Mouse (Mus musculus) hindbrain, postnatal 0 days (tissue): ENCODE measurements around the gene Ccdc83. TPM values are rescaled to one million over a fixed set of nuclear protein-coding genes. Genes with fewer than 3 reads are reported as not detected.

Experiments used
- ATAC-seq: fragments of 200-750 bp; cut with Nextera tagmentation; 2 replicates; pipeline ENCODE4 v1.8.0; 2017; ENCODE audit warnings: mild to moderate bottlenecking, moderate TSS enrichment, moderate library complexity
- DNase-seq: peaks from one replicate; pipeline ENCODE4 v3.0.0-alpha.2; 2015; ENCODE audit warnings: low spot score
- H3K27ac ChIP-seq: fragments of 300-500 bp; sonication (generic); 2 replicates; pipeline ENCODE4 v1.5.1; 2014; ENCODE audit warnings: mild to moderate bottlenecking
- H3K27me3 ChIP-seq: fragments of 300-500 bp; sonication (generic); 2 replicates; pipeline ENCODE4 v1.6.1; 2014; ENCODE audit warnings: low read length, mixed read lengths; ENCODE audit not compliant: insufficient read depth
- H3K36me3 ChIP-seq: fragments of 300-500 bp; sonication (generic); 2 replicates; pipeline ENCODE4 v1.6.1; 2014; ENCODE audit warnings: low read length, mixed read lengths; ENCODE audit not compliant: insufficient read depth
- H3K4me1 ChIP-seq: fragments of 300-500 bp; sonication (generic); 2 replicates; pipeline ENCODE4 v1.6.1; 2014; ENCODE audit warnings: antibody characterized with exemption, low read length, mixed read lengths; ENCODE audit not compliant: insufficient read depth
- H3K4me2 ChIP-seq: fragments of 300-500 bp; sonication (generic); 2 replicates; pipeline ENCODE4 v1.6.1; 2014; ENCODE audit warnings: low read depth, mild to moderate bottlenecking, low read length, moderate library complexity, mixed read lengths
- H3K4me3 ChIP-seq: fragments of 300-500 bp; sonication (generic); 2 replicates; pipeline ENCODE4 v1.5.1; 2014; ENCODE audit warnings: low read length
- H3K9ac ChIP-seq: fragments of 300-500 bp; sonication (generic); replicated peaks from 2 replicates; pipeline ENCODE4 v1.6.1; 2014; ENCODE audit warnings: mild to moderate bottlenecking, low read length, moderate library complexity, mixed read lengths
- H3K9me3 ChIP-seq: fragments of 300-500 bp; sonication (generic); 2 replicates; pipeline ENCODE4 v1.6.1; 2016; ENCODE audit warnings: low read length, mixed read lengths
- CTCF ChIP-seq: IDR thresholded peaks from 2 replicates; pipeline ENCODE4 v1.5.1; 2016; ENCODE audit warnings: antibody characterized with exemption, control low read depth, low read depth
- WGBS: fragments of 180-500 bp; shearing (Covaris S2); extraction: QIAGEN DNeasy Blood & Tissue Kit; methylation state at CpG from one replicate; pipeline ENCODE4 v1.1.7; 2014; 5-methylcytosine and 5-hydroxymethylcytosine counted together
- polyA plus RNA-seq: library from polyadenylated mRNA; unstranded; fragments of >200 nt; fragmentation: Nextera tagmentation; extraction: Ambion mirVana; gene quantifications from 2 replicates; pipeline ENCODE4 v1.2.1, GENCODE M21; 2015
- total RNA-seq: library from RNA; depleted of rRNA; stranded (reverse); fragments of >200 nt; gene quantifications from 2 replicates; pipeline ENCODE4 v1.2.3, GENCODE M21; 2014; rRNA removed

Gene Ccdc83
- total RNA-seq (not detected in 2 replicates), polyA plus RNA-seq (not detected in 2 replicates)

DNA sequence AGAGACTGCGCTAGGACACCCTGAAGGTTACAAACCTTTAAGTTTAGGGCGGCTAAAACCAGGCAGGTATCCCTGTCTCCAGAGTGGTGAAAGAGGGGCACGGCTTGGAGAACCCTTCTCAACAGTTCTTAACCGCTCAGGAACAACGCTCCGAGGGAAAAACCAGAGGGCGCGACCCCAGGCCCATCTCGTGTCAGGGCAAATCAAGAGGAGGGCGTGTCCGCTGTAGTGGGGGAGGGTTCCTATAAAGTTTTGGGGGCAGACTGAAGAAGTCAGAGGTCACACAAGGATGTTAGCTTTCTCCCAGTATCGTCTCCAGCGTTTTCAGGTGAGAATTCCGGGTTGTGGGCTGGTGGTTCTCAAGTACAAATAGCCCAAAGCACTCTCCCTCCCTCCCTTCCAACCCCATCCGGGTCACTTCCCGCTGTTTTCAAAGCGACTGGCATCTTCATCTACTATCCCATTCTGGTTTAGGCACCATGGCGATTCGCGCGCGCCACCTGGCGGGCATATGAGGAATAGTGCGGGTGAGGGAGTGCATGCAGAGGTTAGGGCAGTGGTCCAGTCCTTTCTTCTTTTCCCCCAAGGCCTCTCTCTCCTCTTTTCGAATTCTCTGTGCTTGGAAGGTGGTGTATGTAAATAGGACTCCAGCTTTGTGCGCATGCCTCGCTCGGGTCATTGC, at the start of gene Ccdc83:
TSS of gene Ccdc83 (minus strand) at position 489 of the 682 bp plus-strand sequence.
- WGBS = 5% methylated on average over 28 of the region's 28 CpGs
- H3K27ac ChIP-seq = no peak within 1 kb of the TSS
- peak within 1 kb of the TSS; percentile 50 for H3K4me2 ChIP-seq
- no peaks in the 10 kb centered on the region for H3K36me3 ChIP-seq
- 0 out of 2 replicates have a peak within 1 kb of the TSS, but pooled peaks have one; percentile 28 for H3K9ac ChIP-seq
- no peaks in the 10 kb centered on the region for H3K4me1 ChIP-seq
- peak within 1 kb of the TSS; percentile 14 for H3K4me3 ChIP-seq
- no peaks in the 10 kb centered on the region for H3K9me3 ChIP-seq
- no peaks in the 10 kb centered on the region for H3K27me3 ChIP-seq
- ATAC-seq = peak; percentile 90
- DNase-seq = peak; percentile 84
- TF ChIP-seq CTCF = peak; percentile 99

DNA sequence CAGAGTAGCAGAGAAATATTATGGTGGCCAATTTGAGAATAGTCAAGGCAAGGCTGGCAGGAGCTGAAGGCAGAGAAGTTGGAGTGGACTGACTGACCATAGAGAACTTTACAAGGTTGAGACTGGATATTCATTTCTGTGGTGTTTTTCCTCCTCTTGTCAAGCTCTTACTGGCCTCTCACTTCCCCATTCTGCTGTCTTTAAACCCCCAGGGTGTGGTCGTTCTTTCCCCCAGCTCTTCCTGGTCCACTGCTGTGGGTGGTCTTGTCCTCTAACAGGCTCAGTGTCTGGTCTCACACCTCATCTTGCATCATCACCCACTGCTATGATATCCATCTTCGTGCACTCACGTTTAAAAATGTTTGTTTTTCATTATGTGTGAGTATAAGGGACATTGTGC, 47.8 kb upstream of the Ccdc83 start:
- ATAC-seq = no peak
- Histone ChIP-seq H3K4me3 (no peak overlapping the region), H3K27ac (no peak overlapping the region), H3K36me3 (no peaks in the 10 kb centered on the region), H3K4me1 (no peaks in the 10 kb centered on the region), H3K9me3 (no peaks in the 10 kb centered on the region), H3K27me3 (no peaks in the 10 kb centered on the region), H3K9ac (no peak overlapping the region), H3K4me2 (no peak overlapping the region)
- no peak for TF ChIP-seq CTCF
- no peak for DNase-seq
- 84% methylated on average over 3 of the region's 3 CpGs for WGBS

DNA sequence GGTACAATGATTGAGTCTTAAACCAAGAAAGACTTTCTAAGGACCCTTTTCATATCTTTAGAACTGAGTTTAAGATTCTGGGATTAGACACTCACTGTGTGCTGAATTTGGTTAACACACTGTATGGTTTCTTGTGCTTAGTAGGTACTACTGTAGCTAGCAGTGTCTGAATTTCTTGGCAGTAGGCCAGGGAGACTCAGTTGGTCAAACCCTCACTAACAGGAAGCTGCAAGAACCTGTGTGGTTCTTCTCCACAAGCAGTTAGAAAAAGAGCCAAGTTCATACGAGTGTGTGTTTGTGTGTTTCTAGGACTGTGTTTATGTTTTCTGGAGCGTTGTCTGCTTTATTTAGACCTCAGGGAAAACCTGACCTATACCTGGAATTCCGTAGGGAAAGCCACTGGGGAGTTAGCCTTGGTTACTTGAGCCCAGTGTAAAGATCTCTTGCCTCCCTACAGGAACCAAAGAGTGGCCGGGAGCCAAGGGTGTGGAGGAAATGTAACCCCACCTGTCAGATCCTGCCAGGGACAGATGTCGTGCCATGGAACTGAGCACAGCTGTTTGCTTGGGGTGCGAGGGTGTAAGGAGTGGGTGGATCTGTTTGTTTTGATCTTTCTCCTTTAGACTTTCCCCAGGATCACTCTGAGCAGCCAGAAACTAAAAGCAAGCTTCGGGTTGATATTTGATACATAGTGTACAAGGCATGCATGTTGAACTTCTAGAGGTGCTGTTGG, 46.7 kb upstream of the Ccdc83 start:
- no peak for ATAC-seq
- WGBS = 70% methylated on average over 7 of the region's 7 CpGs

DNA sequence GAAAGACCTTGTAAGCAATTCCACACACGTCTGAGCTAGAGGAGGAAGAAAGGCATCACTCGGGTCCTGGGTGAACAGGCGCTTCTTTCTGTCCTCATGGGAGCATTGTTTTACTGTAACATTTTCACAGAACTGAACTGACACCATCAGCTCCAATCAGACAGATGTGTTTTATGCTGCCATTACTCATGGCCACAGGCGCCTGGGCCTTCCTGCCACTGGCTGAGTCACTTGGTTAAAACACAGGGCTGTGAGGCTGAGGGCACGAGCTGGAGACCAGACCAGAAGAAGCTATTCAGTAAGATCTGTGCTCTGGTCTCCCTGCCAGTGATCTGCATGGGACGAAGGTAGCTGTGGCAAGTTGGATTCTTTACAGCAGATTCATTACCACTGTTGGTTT, 42.4 kb upstream of the Ccdc83 start:
- Histone ChIP-seq H3K4me1 (no peaks in the 10 kb centered on the region), H3K9ac (no peak overlapping the region), H3K36me3 (no peaks in the 10 kb centered on the region), H3K9me3 (no peaks in the 10 kb centered on the region), H3K4me3 (no peak overlapping the region), H3K4me2 (no peak overlapping the region), H3K27ac (no peak overlapping the region), H3K27me3 (no peaks in the 10 kb centered on the region)
- 73% methylated on average over 6 of the region's 6 CpGs for WGBS
- no peak for TF ChIP-seq CTCF
- DNase-seq (no peak), ATAC-seq (no peak)

More for the DNA sequence above, 46.7 kb upstream of the Ccdc83 start:
- H3K9me3 ChIP-seq = no peaks in the 10 kb centered on the region
- H3K4me2 ChIP-seq = no peak overlapping the region
- no peaks in the 10 kb centered on the region for H3K36me3 ChIP-seq
- no peak for TF ChIP-seq CTCF
- H3K9ac ChIP-seq = no peak overlapping the region
- H3K4me3 ChIP-seq = no peak overlapping the region
- no peaks in the 10 kb centered on the region for H3K4me1 ChIP-seq
- no peak for DNase-seq
- H3K27me3 ChIP-seq = no peaks in the 10 kb centered on the region
- no peak overlapping the region for H3K27ac ChIP-seq

DNA sequence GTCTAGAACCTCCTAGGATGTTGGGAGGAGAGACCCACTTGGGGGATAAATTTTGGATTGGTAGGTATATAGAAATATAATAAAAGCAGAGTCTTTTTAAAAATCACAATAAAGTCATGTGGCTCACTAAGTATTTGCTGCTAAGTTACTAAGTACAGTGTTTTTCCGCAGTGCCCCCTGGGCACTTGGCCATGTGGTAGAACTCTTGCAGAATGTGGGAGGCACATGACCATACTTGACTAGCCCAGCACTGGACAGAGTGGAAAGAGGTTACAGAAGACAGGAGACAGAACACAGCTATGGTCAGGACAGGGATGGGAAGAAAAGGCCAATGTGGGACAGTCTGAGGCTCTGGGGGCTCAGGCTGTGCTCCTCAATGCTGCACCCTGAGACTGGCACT, 41.4 kb upstream of the Ccdc83 start:
- no peak for TF ChIP-seq CTCF
- DNase-seq (no peak), ATAC-seq (no peak)
- Histone ChIP-seq H3K9ac (no peak overlapping the region), H3K27ac (no peak overlapping the region), H3K4me3 (no peak overlapping the region), H3K9me3 (no peaks in the 10 kb centered on the region), H3K27me3 (no peaks in the 10 kb centered on the region), H3K4me1 (no peaks in the 10 kb centered on the region), H3K36me3 (no peaks in the 10 kb centered on the region), H3K4me2 (no peak overlapping the region)
- 82% methylated on average over 1 of the region's 1 CpGs for WGBS

DNA sequence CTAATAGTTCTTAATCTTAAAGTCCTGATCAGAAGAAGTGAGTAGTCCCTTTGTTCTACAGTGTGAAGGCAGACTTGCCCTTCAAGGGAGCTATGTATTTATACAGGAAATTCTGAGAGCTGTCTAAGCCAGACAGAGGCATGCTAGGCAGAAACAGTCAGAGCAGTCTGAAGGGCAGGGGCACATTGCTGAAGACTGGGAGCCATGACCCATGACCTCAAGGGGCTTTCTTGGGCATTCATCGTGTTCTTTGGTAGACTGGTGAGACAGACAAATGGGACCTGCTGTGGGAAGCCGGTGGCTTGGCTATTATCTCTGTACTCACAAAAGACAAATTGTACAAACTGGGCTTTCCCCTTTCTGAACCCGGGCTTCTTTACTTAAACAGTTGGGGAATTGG, 40.5 kb upstream of the Ccdc83 start:
- Histone ChIP-seq H3K36me3 (no peaks in the 10 kb centered on the region), H3K9me3 (no peaks in the 10 kb centered on the region), H3K4me2 (no peak overlapping the region), H3K9ac (no peak overlapping the region), H3K4me3 (no peak overlapping the region), H3K4me1 (no peaks in the 10 kb centered on the region), H3K27me3 (no peaks in the 10 kb centered on the region), H3K27ac (no peak overlapping the region)
- 5% methylated on average over 3 of the region's 3 CpGs for WGBS
- ATAC-seq = no peak
- TF ChIP-seq CTCF = no peak
- no peak for DNase-seq
